Mouse (Mus musculus) gastrocnemius, postnatal 25 days (tissue): ENCODE measurements around the gene Amigo3. TPM values are rescaled to one million over a fixed set of nuclear protein-coding genes. Genes with fewer than 3 reads are reported as not detected.

Source experiments
- DNase-seq: peaks from one replicate; pipeline ENCODE4 v3.0.0; 2022
- microRNA-seq, 2 experiments: library from miRNA; unstranded; fragments of <30 nt; microRNA quantifications; one replicate each; pipeline ENCODE4 v1.2.0; 2021; ENCODE audit warnings: borderline replicate concordance in 2 of 2
- total RNA-seq, 2 experiments: library from RNA; stranded (reverse); gene quantifications; 1 replicate in 1 of 2; 2 replicates in 1 of 2; pipeline ENCODE4 v1.2.3; 2021

Gene Amigo3
- total RNA-seq, 2 experiments from 2014 or later = 1.9 to 2.4 TPM

DNA sequence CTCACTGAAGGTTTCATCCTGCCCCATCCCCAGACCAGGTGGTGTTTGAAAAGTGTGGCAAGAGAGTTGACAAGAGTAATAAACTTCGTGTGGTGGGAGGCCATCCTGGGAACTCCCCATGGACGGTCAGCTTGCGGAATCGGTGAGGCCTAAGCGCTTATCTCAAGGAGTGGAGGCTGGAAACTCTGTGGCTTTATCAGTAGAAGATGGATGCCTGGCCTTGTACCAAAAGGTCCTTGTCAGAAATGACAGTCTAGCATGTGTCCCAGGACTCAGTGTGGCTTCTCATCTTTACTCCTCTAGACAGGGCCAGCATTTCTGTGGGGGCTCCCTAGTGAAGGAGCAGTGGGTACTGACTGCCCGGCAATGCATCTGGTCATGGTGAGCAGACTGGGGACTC is 30.6 kb downstream of the Amigo3 start:
- no peak for DNase-seq

DNA sequence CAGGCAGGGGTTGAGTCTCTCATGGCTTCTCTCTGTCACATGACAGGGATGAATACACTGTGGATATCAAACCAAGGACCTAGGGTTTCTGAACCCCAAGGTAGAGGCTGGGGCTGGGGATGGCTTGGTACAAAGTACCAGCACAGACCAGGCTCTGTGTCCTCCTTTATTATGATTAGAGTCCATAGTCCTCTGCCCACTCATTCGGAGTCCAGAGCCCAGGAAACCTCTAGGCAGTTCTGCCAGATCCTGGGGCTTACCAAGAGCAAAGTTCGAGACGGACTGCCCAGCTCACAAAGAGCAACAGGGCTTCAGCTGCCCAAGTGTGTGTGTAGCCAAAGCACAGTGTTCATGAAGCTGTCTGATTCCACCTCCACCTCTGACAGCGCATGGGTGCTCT is 32.3 kb downstream of the Amigo3 start:
- DNase-seq = no peak

DNA sequence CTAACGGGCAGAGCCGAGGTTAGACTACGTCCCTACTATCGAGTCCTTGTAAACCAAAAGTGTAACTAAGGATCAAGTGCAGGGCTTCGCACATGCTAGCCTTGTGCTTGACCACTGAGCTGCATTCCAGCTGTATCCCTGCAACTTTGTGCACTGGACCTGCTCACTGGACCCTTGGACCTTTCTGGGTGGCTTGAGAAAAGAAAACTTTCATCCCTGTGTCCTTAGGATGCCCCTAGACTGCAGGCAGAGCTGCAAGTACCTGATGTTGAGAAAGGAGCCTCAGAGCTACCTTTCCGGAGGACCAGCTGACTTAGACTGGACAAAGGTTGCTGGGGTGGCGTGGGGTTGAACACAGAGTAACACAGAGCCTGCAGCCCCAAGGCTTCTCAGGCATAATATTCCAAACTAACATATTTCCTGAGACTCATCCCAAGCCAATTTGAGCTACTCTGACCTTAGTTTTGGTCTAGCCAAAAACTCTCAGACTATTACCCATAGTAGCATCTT is 37.7 kb downstream of the Amigo3 start:
- no peak for DNase-seq

DNA sequence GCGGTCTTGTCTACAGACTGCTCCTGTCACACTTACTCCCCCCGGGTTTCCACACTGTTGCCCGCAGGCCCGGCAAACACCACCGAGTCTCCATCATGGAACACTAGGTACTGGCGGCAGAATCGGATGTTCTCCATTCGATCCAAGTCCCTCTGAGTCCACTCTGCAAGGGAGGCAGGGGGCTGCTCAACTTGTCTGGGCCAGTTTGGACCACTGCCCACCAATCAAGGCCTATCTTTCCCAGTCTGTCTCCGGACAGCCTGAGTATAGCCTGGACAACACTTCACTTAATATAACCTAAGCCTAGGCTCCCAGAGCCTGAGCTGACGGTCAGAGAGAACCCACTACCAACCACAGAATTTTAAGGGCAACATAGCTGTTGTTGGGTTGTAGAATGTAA is 40.6 kb downstream of the Amigo3 start:
- DNase-seq = no peak

DNA sequence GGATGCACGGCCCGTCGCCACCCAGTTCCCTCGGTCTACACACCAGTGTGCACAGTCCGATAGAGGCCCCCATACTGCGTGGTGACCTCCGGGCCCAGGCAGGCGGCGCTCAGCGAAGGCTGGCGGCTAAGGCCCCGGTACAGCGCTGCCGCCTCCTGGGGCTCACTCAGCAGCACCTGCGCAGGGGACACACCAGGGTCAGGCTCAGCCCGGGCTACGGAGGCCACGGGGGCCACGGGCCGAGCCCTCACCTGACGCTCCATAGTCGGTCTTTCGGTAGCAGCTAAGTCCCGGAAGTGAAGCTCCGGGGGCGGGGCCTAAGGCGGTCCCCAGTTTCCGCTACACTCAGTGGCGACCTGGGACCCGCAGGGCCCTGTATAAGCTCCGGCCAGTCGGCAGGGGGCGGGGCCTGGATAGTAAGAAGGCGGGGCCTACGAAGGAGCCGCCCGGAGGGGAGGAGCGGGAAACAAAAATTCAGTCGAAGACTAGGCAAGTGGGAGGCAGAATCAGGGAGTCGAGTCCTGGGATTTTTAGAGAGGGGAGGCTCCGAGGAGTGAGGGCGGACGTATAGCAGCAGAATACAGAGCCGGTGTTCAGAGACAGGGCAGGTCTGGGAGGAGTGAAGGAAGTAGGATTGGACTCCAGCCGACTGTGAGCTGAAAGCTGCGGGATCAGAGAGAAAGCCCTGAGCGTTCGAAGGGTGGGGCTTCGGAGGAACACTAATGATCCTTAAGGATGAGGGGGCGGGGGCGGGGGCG is 41.4 kb downstream of the Amigo3 start, which contains the start of gene Apeh:
Gene Apeh (minus strand): TSS at position 423 of the 758 bp plus-strand sequence.
- DNase-seq = peak; percentile 93

DNA sequence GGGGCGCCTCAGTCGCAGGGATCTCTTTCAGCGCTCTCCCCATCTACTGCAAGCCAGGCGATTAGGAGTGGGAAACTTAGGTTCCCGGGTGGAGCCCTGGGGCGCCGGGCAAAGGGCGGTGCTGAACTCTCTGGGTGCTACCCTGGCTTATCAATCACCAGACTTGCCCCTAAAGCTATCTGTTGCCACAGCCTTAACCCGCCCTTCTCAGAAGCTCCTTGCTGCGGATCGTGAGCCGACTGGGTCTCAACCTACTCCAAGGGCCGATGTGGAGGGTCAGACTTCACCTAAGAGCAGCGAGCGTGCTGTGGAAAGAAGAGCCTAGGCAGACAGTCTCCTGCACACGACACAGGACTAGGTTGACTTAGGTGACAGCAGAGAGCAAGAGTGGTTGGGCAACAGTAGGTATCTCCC is 42.0 kb downstream of the Amigo3 start:
- DNase-seq = no peak

DNA sequence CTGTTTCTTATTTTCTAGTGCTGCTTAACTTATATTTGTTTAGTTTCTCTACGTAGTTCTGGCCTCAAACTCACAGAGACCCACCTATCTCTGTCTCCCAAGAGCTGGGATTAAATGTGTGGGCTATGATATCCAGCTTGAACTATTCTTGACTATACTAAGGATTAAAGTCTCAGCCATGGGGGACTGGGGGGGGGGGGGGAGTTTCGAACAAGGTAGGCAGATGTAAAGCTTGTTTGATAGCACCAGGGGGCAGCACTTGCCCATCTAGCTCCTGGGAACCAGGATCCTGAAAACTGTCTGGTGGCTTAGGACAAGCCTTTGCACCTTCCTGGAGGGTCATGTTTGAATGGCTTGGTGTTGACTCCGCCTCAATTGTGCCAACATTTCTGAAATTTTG is 42.6 kb downstream of the Amigo3 start:
- DNase-seq = no peak

DNA sequence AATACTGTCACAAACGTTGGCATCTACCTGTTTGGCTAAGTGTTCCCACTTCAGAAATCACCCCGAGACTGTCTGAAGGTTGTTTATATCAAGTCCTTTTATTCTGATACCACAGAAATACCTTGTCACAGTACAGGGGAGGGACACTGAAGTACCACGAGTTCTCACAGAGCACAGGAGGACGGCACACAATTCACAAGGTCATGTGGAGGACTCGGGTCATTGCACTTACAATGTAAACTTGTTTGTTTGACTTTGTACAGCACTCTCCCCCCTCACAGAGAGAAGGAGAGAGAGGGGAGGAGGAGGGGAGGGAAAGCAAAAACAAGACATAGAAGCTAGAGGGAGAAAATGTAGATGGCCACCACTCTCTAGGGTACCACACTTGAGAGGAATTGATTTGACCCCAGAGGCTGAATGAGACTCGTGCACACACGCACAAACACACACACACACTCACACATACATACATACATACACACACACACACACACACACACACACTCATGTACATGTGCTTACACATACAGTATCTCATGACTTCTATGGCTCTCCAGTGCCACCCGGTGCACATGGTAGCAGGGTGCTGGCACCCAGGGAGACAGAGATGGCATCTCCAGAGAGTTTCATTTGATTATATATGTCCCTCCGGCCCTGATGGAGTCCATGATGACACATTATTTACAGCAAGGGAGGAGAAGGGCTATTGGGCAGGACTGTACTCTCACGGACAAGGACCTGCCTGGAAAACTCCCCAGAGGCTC is 43.2 kb downstream of the Amigo3 start:
- DNase-seq = no peak

DNA sequence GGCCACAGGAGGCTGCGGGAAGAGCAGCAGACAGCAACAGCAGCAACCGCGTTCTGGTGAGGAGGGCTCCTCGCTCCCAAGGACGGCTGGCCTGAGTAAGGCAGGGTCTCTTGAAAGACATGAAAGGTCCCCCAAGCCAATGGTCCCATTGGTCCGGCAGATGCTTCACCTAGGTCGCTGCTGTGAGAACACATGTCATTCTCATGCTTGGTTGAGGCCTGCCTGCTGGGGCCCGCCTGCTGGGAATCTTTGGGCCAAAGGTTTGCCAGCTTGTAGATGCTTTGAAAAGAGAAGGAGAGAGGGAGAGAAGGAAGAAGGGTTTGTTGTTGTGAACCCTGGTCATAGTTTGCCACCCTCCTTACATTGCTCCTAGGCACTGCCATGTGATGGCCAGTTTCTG is 46.7 kb downstream of the Amigo3 start:
- DNase-seq = no peak

DNA sequence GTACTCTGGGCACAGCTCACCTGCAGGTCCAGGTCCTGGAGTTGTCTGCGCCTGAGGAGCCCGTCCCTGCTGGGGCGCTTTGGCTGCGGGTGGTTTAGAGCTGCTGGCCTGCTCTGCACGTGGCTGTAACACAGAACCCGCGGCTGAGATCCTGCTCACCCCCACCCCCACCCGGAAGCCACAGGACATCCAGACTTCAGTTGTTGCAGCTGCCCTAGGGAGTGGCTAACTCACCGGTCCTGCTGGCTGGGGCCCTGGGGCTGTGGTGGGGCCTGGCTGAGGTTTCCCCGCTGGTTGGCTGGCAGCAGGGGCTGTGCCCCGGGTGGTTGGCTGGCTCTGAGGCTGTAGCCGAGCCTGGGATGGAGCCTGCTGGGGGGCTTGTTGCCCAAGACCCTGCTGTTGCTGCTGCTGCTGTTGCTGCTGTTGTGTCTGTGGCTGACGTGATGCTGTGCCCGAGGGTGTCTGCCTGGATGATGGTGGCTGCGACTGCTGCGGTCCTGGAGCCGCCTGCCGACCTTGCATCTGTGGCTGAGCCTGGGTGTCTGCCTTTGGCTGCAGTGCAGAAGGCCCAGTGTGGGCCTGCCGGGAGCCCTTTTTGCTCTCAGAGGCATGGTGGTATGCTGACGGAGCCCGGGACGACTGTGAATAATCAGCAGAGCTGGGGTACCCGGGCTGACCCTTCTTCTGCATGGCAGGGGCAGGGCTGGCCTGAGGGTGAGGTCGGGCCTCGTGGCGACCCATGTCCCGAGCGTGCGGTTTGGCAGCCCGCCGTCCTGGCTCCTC is 52.0 kb downstream of the Amigo3 start:
- DNase-seq = no peak

Small RNAs within 50 kb of the gene (microRNA-seq; reads per million reads assigned to microRNA genes)
- 0 reads per million in 2 experiments for gene Gm47303
- 0 reads per million in 2 experiments for gene Mir7088

Other genes starting within 250 kb of the Amigo3 start
- 10 to 100 TPM; 18.3 to 20.7 TPM for gene Rbm6, start 179.9 kb upstream of the Amigo3 start, total RNA-seq
- 1 to 10 TPM; 8.3 to 9.6 TPM for gene Mon1a, start 165.0 kb upstream of the Amigo3 start, total RNA-seq
- 1 to 10 TPM; 1.3 to 2.1 TPM for gene Mst1r, start 146.3 kb upstream of the Amigo3 start, total RNA-seq
- not detected for gene Actl11, start 124.7 kb upstream of the Amigo3 start, total RNA-seq
- under 1 TPM; 0.18 to 0.38 TPM for gene Camkv, start 117.5 kb upstream of the Amigo3 start, total RNA-seq
- gene Traip, start 103.0 kb upstream of the Amigo3 start, total RNA-seq = under 1 TPM; 0.46 to 0.88 TPM
- 1 to 10 TPM; 2.4 to 2.8 TPM for gene Uba7, start 77.7 kb upstream of the Amigo3 start, total RNA-seq
- not detected for gene Gm20661, start 70.1 kb upstream of the Amigo3 start, total RNA-seq
- gene Inka1, start 67.3 kb upstream of the Amigo3 start, total RNA-seq = 1 to 10 TPM; 2.8 to 3.1 TPM
- gene Cdhr4, start 60.7 kb upstream of the Amigo3 start, total RNA-seq = under 1 TPM; 0.43 to 0.48 TPM
- gene Gm20662, start 56.8 kb upstream of the Amigo3 start, total RNA-seq = not detected
- 10 to 100 TPM; 21.0 to 23.3 TPM for gene Ip6k1, start 50.7 kb upstream of the Amigo3 start, total RNA-seq
- gene Gmppb, start 3.9 kb upstream of the Amigo3 start, total RNA-seq = 1 to 10 TPM; 6.0 to 6.2 TPM
- gene Mst1, start 27.3 kb downstream of the Amigo3 start, total RNA-seq = not detected
- gene Rnf123, start 30.2 kb downstream of the Amigo3 start, total RNA-seq = 100 to 1,000 TPM; 163 to 169 TPM
- 10 to 100 TPM; 32.9 to 34.4 TPM for gene Apeh, start 41.4 kb downstream of the Amigo3 start, total RNA-seq
- gene Bsn, start 137.2 kb downstream of the Amigo3 start, total RNA-seq = under 1 TPM; 0.05 to 0.08 TPM
- gene Dag1, start 210.8 kb downstream of the Amigo3 start, total RNA-seq = 100 to 1,000 TPM; 169 to 183 TPM
- 10 to 100 TPM in 1 of 2 experiments, 1 to 10 TPM in 1; 8.2 to 12.1 TPM for gene Nicn1, start 237.3 kb downstream of the Amigo3 start, total RNA-seq
- 1 to 10 TPM; 1.6 to 1.8 TPM for gene Amt, start 243.7 kb downstream of the Amigo3 start, total RNA-seq